Mouse (Mus musculus): ENCODE measurements around the gene Herc6.

Herc6 gene

GRCm38 (mm10) chr6:57571587-57571986, 9.2 kb upstream of the Herc6 start:
- DNase-seq (ENCODE audit: low spot score) = no peak

GRCm38 (mm10) chr6:57581595-57581994, 795 bp downstream of the Herc6 start:
- DNase-seq (ENCODE audit: low spot score) = no peak

GRCm38 (mm10) chr6:57582356-57582755, 1.6 kb downstream of the Herc6 start:
- DNase-seq (ENCODE audit: low spot score) = no peak

- DNase-seq (ENCODE audit: low spot score) = no peak
These were observed 24.9 kb downstream of the Herc6 start for GRCm38 (mm10) chr6:57605546-57606307.

- no peak for DNase-seq (ENCODE audit: low spot score)
These were observed 27.2 kb downstream of the Herc6 start for GRCm38 (mm10) chr6:57607999-57608398.

GRCm38 (mm10) chr6:57609631-57610030, 28.8 kb downstream of the Herc6 start:
- no peak for DNase-seq (ENCODE audit: low spot score)

GRCm38 (mm10) chr6:57615788-57616187, 35.0 kb downstream of the Herc6 start:
- no peak for DNase-seq (ENCODE audit: low spot score)

GRCm38 (mm10) chr6:57639531-57639930, 58.7 kb downstream of the Herc6 start:
- no peak for DNase-seq (ENCODE audit: low spot score)

GRCm38 (mm10) chr6:57641789-57642188, 61.0 kb downstream of the Herc6 start:
- DNase-seq (ENCODE audit: low spot score) = peak; percentile 6

GRCm38 (mm10) chr6:57647256-57647655, 66.5 kb downstream of the Herc6 start:
- no peak for DNase-seq (ENCODE audit: low spot score)

GRCm38 (mm10) chr6:57661295-57661694, 80.5 kb downstream of the Herc6 start:
- no peak for DNase-seq (ENCODE audit: low spot score)

GRCm38 (mm10) chr6:57684156-57684555, 103.4 kb downstream of the Herc6 start:
- DNase-seq (ENCODE audit: low spot score) = no peak

GRCm38 (mm10) chr6:57691467-57692261, 110.9 kb downstream of the Herc6 start, which contains the start of gene Pyurf:
Pyurf (minus strand) TSS chr6:57692078.
- peak; percentile 94 for DNase-seq (ENCODE audit: low spot score)

GRCm38 (mm10) chr6:57693116-57693515, 112.3 kb downstream of the Herc6 start:
- no peak for DNase-seq (ENCODE audit: low spot score)

- DNase-seq (ENCODE audit: low spot score) = no peak
These were observed 120.9 kb downstream of the Herc6 start for GRCm38 (mm10) chr6:57701686-57702085.

- DNase-seq (ENCODE audit: low spot score) = no peak
These were observed 121.6 kb downstream of the Herc6 start, which contains the start of gene Lancl2 for GRCm38 (mm10) chr6:57702376-57702742. Lancl2 (plus strand) TSS chr6:57702540.

- DNase-seq (ENCODE audit: low spot score) = peak; percentile 96
These were observed 122.1 kb downstream of the Herc6 start for GRCm38 (mm10) chr6:57702743-57703499.

- DNase-seq (ENCODE audit: low spot score) = no peak
These were observed 122.9 kb downstream of the Herc6 start for GRCm38 (mm10) chr6:57703703-57704102.

GRCm38 (mm10) chr6:57706721-57707120, 125.9 kb downstream of the Herc6 start:
- DNase-seq (ENCODE audit: low spot score) = no peak

- no peak for DNase-seq (ENCODE audit: low spot score)
These were observed 130.9 kb downstream of the Herc6 start for GRCm38 (mm10) chr6:57711726-57712125.

All from yolk sac, embryonic 10.5 days (tissue).